Comparison of ENCODE assay signal across 8 mouse cellular contexts in the genomic region with DNA sequence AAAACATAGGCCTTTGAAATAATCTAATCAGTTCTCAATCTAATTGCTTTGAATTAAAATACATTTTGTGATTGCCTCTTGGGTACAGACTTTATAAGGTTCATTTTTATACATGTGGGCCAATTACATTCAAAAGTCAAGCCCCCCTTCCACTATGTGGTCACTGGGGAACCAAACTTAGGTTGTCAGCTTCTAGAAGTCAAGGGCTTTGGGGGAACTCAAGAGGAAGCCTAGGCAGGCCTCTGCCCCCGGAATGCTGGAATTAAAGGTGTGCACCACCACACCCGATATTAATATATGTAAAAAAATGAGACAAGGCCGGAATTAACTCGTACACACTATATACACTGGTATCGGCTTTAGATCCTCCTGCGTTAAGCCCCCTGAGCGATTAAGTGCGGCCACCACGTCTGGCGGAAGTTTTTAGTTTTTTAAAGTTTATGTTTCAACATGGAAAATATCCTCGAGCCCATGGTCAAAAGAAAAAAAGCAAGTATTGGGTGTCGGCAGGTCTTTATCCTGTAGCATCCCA. TPM values are rescaled to one million over a fixed set of nuclear protein-coding genes. Genes with fewer than 3 reads are reported as not detected.
DNase-seq lines count a peak whose midpoint lies in the region; ATAC-seq and TF ChIP-seq lines count a peak whose summit lies in the region.

No protein-coding gene starts in this region.

- no peaks in the 10 kb centered on the region for H3K27me3 ChIP-seq in heart, embryonic 10.5 days (ENCODE audit: insufficient read depth, poor library complexity, severe bottlenecking)
- no peaks in the 10 kb centered on the region for H3K27me3 ChIP-seq in C2C12 (ENCODE audit: control insufficient read depth, insufficient read depth, insufficient read length)
- H3K27me3 ChIP-seq in forebrain, embryonic 14.5 days (replicated peaks; ENCODE audit: control insufficient read depth, insufficient read depth, low read length) = no peaks in the 10 kb centered on the region
- no peaks in the 10 kb centered on the region for H3K27me3 ChIP-seq in liver, embryonic 14.5 days (ENCODE audit: control insufficient read depth, insufficient read depth, low read length)

- peaks cover 12% of the 10 kb centered on the region for H3K36me3 ChIP-seq in heart, embryonic 10.5 days
- peaks cover 72% of the 10 kb centered on the region for H3K36me3 ChIP-seq in C2C12 (ENCODE audit: control insufficient read depth, insufficient read depth)
- no peaks in the 10 kb centered on the region for H3K36me3 ChIP-seq in forebrain, embryonic 14.5 days (ENCODE audit: control insufficient read depth, insufficient read depth, low read length)
- peaks cover 34% of the 10 kb centered on the region for H3K36me3 ChIP-seq in liver, embryonic 14.5 days (replicated peaks; ENCODE audit: control insufficient read depth, insufficient read depth, low read depth)

- peaks cover 24% of the 10 kb centered on the region for H3K4me1 ChIP-seq in heart, embryonic 10.5 days
- peaks cover 21% of the 10 kb centered on the region for H3K4me1 ChIP-seq in forebrain, embryonic 14.5 days (ENCODE audit: control insufficient read depth, insufficient read depth, low read length)
- H3K4me1 ChIP-seq in liver, embryonic 14.5 days (replicated peaks; ENCODE audit: control insufficient read depth in 2 of 2, insufficient read depth in 2 of 2, low read length in 1 of 2) = peaks cover 40 to 41% of the 10 kb centered on the region in 2 experiments

- no peak for ATAC-seq in forebrain, embryonic 14.5 days
- no peak for ATAC-seq in liver, embryonic 14.5 days (ENCODE audit: insufficient read depth)
- no peak for ATAC-seq in monocyte, adult 5-6 weeks (replicated peaks; ENCODE audit: insufficient number of reproducible peaks, low FRiP score, low TSS enrichment, poor library complexity, severe bottlenecking)

- WGBS in heart, embryonic 10.5 days = 1% methylated on average over 12 of the region's 12 CpGs
- WGBS in forebrain, embryonic 14.5 days = 2% methylated on average over 12 of the region's 12 CpGs
- under 1% methylated on average over 12 of the region's 12 CpGs for WGBS in liver, embryonic 14.5 days (ENCODE audit: insufficient replicate concordance)

- no peaks in the 10 kb centered on the region for H3K9me3 ChIP-seq in heart, embryonic 10.5 days
- no peaks in the 10 kb centered on the region for H3K9me3 ChIP-seq in forebrain, embryonic 14.5 days (replicated peaks; ENCODE audit: control insufficient read depth, low read length)
- no peaks in the 10 kb centered on the region for H3K9me3 ChIP-seq in liver, embryonic 14.5 days (ENCODE audit: control insufficient read depth, low read length)

- no peak for DNase-seq in heart, embryonic 10.5 days (ENCODE audit: low spot score)
- no peak for DNase-seq in heart, adult 18-20 months
- DNase-seq in forebrain, embryonic 14.5 days (ENCODE audit: low spot score) = no peak
- DNase-seq in liver, embryonic 14.5 days (ENCODE audit: low read depth in 3 of 3, low spot score in 3 of 3) = no peak
- no peak for DNase-seq in yolk sac, embryonic 10.5 days (ENCODE audit: low spot score)
- DNase-seq in layer of hippocampus, adult 9-10 months (ENCODE audit: low spot score) = no peak

- TF ChIP-seq CTCF in C2C12 (IDR thresholded peaks at IDR 0.05; ENCODE audit: control insufficient read depth, insufficient read depth, insufficient read length) = no peak
- no peak for TF ChIP-seq CTCF in liver, embryonic 14.5 days (IDR thresholded peaks at IDR 0.05; ENCODE audit: low read depth)

- peak overlapping the region; percentile 91 for H3ac ChIP-seq in C2C12 (ENCODE audit: control insufficient read depth, insufficient read length, low read depth)

- H3K9ac ChIP-seq in forebrain, embryonic 14.5 days (ENCODE audit: low read length) = peak overlapping the region; percentile 64
- H3K9ac ChIP-seq in liver, embryonic 14.5 days (replicated peaks) = peak overlapping the region; percentile 97

- H3K27ac ChIP-seq in heart, embryonic 10.5 days = peak overlapping the region; percentile 96
- H3K27ac ChIP-seq in forebrain, embryonic 14.5 days (ENCODE audit: low read depth, low read length) = 0 out of 2 replicates have a peak overlapping the region, but pooled peaks have one; percentile 63
- H3K27ac ChIP-seq in liver, embryonic 14.5 days = peak overlapping the region; percentile 97

- H3K4me2 ChIP-seq in forebrain, embryonic 14.5 days (ENCODE audit: low read length) = peak overlapping the region; percentile 79
- peak overlapping the region; percentile 88 for H3K4me2 ChIP-seq in liver, embryonic 14.5 days (ENCODE audit: low read depth)

- H3K4me3 ChIP-seq in heart, embryonic 10.5 days = peak overlapping the region; percentile 76
- H3K4me3 ChIP-seq in C2C12 (ENCODE audit: insufficient read depth, poor library complexity, severe bottlenecking) = peak overlapping the region; percentile 79
- H3K4me3 ChIP-seq in forebrain, embryonic 14.5 days (ENCODE audit: low read depth, low read length) = peak overlapping the region; percentile 53
- H3K4me3 ChIP-seq in liver, embryonic 14.5 days (ENCODE audit: insufficient read depth in 1 of 2, low read depth in 2 of 2, low read length in 2 of 2) = peak overlapping the region; percentile 84 to 93

- H3K79me3 ChIP-seq in C2C12 (ENCODE audit: low read depth) = peaks cover 95% of the 10 kb centered on the region

- H3K79me2 ChIP-seq in C2C12 (ENCODE audit: control insufficient read depth, insufficient read depth) = peaks cover 100% of the 10 kb centered on the region

- TF ChIP-seq EP300 in liver, embryonic 14.5 days (IDR thresholded peaks at IDR 0.05; ENCODE audit: low read depth) = no peak

TF ChIP-seq in C2C12, 6 proteins besides CTCF, POLR2A, EP300 and RAD21:
- TF ChIP-seq USF1 (IDR thresholded peaks at IDR 0.05; ENCODE audit: low read depth) (no peak), MYOG (IDR thresholded peaks at IDR 0.05; ENCODE audit: control insufficient read depth, extremely low read depth, insufficient read length) (no peak), MAX (IDR thresholded peaks at IDR 0.05) (no peak), MYOD1 (IDR thresholded peaks at IDR 0.05; ENCODE audit: control insufficient read depth, insufficient read length, low read depth) (no peak), CEBPB (IDR thresholded peaks at IDR 0.05; ENCODE audit: low read depth) (no peak), FOSL1 (IDR thresholded peaks at IDR 0.05; ENCODE audit: insufficient read depth, low read length, poor library complexity, severe bottlenecking) (no peak)

RNA-seq across cellular contexts. Expression of a gene that starts 16.1 kb away (rescaled TPM):
- 660 and 767 TPM in 2 replicates for polyA plus RNA-seq in heart, embryonic 10.5 days (2016; fragmentation: Nextera tagmentation; extraction: Ambion mirVana)
- 100 to 1,000 TPM; 193 to 194 TPM for total RNA-seq in heart, adult 18-20 months (2021)
- 374 TPM for polyA plus RNA-seq in C2C12 (2012; fragmentation: generic; extraction: Trizol)
- polyA plus RNA-seq in forebrain, embryonic 14.5 days (2014; fragmentation: Nextera tagmentation; extraction: Ambion mirVana) = 410 and 433 TPM in 2 replicates
- polyA plus RNA-seq in liver, embryonic 14.5 days (2012; rRNA removed) = 222 and 368 TPM in 2 replicates
- 457 and 507 TPM in 2 replicates for polyA plus RNA-seq in liver, embryonic 14.5 days (2014; fragmentation: Nextera tagmentation; extraction: Ambion mirVana)
- 1,228 to 1,583 TPM (median 1,384 TPM) in 3 replicates for total RNA-seq in monocyte, adult 5-6 weeks (2017)

RNA-seq across cellular contexts. Expression of a gene that starts 21.2 kb away (rescaled TPM):
- polyA plus RNA-seq in heart, embryonic 10.5 days (2016; fragmentation: Nextera tagmentation; extraction: Ambion mirVana) = 2.2 and 4.1 TPM in 2 replicates
- not detected for total RNA-seq in heart, adult 18-20 months (2021)
- polyA plus RNA-seq in C2C12 (2012; fragmentation: generic; extraction: Trizol) = 0.75 TPM
- 0.75 and 1.2 TPM in 2 replicates for polyA plus RNA-seq in forebrain, embryonic 14.5 days (2014; fragmentation: Nextera tagmentation; extraction: Ambion mirVana)
- not detected in 2 replicates for polyA plus RNA-seq in liver, embryonic 14.5 days (2012; rRNA removed)
- not detected in 2 replicates for polyA plus RNA-seq in liver, embryonic 14.5 days (2014; fragmentation: Nextera tagmentation; extraction: Ambion mirVana)
- not detected in 3 replicates for total RNA-seq in monocyte, adult 5-6 weeks (2017)

RNA-seq across cellular contexts. Expression of a gene that starts 54.4 kb away (rescaled TPM):
- polyA plus RNA-seq in heart, embryonic 10.5 days (2016; fragmentation: Nextera tagmentation; extraction: Ambion mirVana) = 4.2 and 6.3 TPM in 2 replicates
- total RNA-seq in heart, adult 18-20 months (2021) = under 1 TPM; 0.17 to 0.18 TPM
- 4.4 TPM for polyA plus RNA-seq in C2C12 (2012; fragmentation: generic; extraction: Trizol)
- 14.9 and 15.3 TPM in 2 replicates for polyA plus RNA-seq in forebrain, embryonic 14.5 days (2014; fragmentation: Nextera tagmentation; extraction: Ambion mirVana)
- 1.2 and 2.0 TPM in 2 replicates for polyA plus RNA-seq in liver, embryonic 14.5 days (2012; rRNA removed)
- polyA plus RNA-seq in liver, embryonic 14.5 days (2014; fragmentation: Nextera tagmentation; extraction: Ambion mirVana) = 2.9 and 3.5 TPM in 2 replicates
- 0.19 to 1.1 TPM in 2 of 3 replicates, not detected in the other for total RNA-seq in monocyte, adult 5-6 weeks (2017)
